Mouse (Mus musculus): ENCODE measurements around the gene Txk. TPM values are rescaled to one million over a fixed set of nuclear protein-coding genes. Genes with fewer than 3 reads are reported as not detected.
A peak's percentile ranks its signal among the peaks of the same experiment; 100 is the strongest.

Txk gene
- polyA plus RNA-seq, 1 experiment from 2014 or later = not detected

GRCm38 (mm10) chr5:72665281-72665680 lies 87.3 kb downstream of the Txk start:
- H3K27ac ChIP-seq (ENCODE audit: low read depth, low read length) = no peak overlapping the region
- H3K9me3 ChIP-seq (ENCODE audit: control insufficient read depth, low read length) = no peaks in the 10 kb centered on the region
- DNase-seq (ENCODE audit: low spot score, missing footprints) (peak; percentile 93), ATAC-seq (ENCODE audit: low FRiP score) (no peak)
- no peak overlapping the region for H3K9ac ChIP-seq (ENCODE audit: low read length)
- H3K4me3 ChIP-seq (ENCODE audit: low read depth, low read length) = no peak overlapping the region
- no peaks in the 10 kb centered on the region for H3K27me3 ChIP-seq (ENCODE audit: control insufficient read depth, insufficient read depth, low read length)
- H3K4me2 ChIP-seq = no peak overlapping the region
- no peaks in the 10 kb centered on the region for H3K36me3 ChIP-seq (ENCODE audit: control insufficient read depth, insufficient read depth, low read length)
- no peaks in the 10 kb centered on the region for H3K4me1 ChIP-seq (ENCODE audit: control insufficient read depth, insufficient read depth, low read length)
- WGBS = 25% methylated on average over 5 of the region's 5 CpGs

GRCm38 (mm10) chr5:72664854-72665253 lies 87.7 kb downstream of the Txk start:
- Histone ChIP-seq H3K9ac (ENCODE audit: low read length) (no peak overlapping the region), H3K4me3 (ENCODE audit: low read depth, low read length) (no peak overlapping the region), H3K27ac (ENCODE audit: low read depth, low read length) (no peak overlapping the region), H3K9me3 (ENCODE audit: control insufficient read depth, low read length) (no peaks in the 10 kb centered on the region), H3K27me3 (ENCODE audit: control insufficient read depth, insufficient read depth, low read length) (no peaks in the 10 kb centered on the region), H3K36me3 (ENCODE audit: control insufficient read depth, insufficient read depth, low read length) (no peaks in the 10 kb centered on the region), H3K4me2 (no peak overlapping the region), H3K4me1 (ENCODE audit: control insufficient read depth, insufficient read depth, low read length) (no peaks in the 10 kb centered on the region)
- ATAC-seq (ENCODE audit: low FRiP score) = no peak
- DNase-seq (ENCODE audit: low spot score, missing footprints) = no peak
- 51% methylated on average over 3 of the region's 3 CpGs for WGBS

- no peak overlapping the region for H3K9ac ChIP-seq (ENCODE audit: low read length)
- no peaks in the 10 kb centered on the region for H3K4me1 ChIP-seq (ENCODE audit: control insufficient read depth, insufficient read depth, low read length)
- no peaks in the 10 kb centered on the region for H3K27me3 ChIP-seq (ENCODE audit: control insufficient read depth, insufficient read depth, low read length)
- ATAC-seq (ENCODE audit: low FRiP score) (no peak), DNase-seq (ENCODE audit: low spot score, missing footprints) (no peak)
- WGBS = 92% methylated on average over 5 of the region's 5 CpGs
- no peak overlapping the region for H3K4me3 ChIP-seq (ENCODE audit: low read depth, low read length)
- no peak overlapping the region for H3K4me2 ChIP-seq
- H3K27ac ChIP-seq (ENCODE audit: low read depth, low read length) = no peak overlapping the region
- H3K9me3 ChIP-seq (ENCODE audit: control insufficient read depth, low read length) = no peaks in the 10 kb centered on the region
- H3K36me3 ChIP-seq (ENCODE audit: control insufficient read depth, insufficient read depth, low read length) = no peaks in the 10 kb centered on the region
Measured at GRCm38 (mm10) chr5:72664126-72664525, 88.5 kb downstream of the Txk start.

GRCm38 (mm10) chr5:72661051-72661781 lies 91.4 kb downstream of the Txk start:
- H3K27me3 ChIP-seq (ENCODE audit: control insufficient read depth, insufficient read depth, low read length) = no peaks in the 10 kb centered on the region
- no peak overlapping the region for H3K4me3 ChIP-seq (ENCODE audit: low read depth, low read length)
- no peak for ATAC-seq (ENCODE audit: low FRiP score)
- no peaks in the 10 kb centered on the region for H3K36me3 ChIP-seq (ENCODE audit: control insufficient read depth, insufficient read depth, low read length)
- WGBS = 89% methylated on average over 6 of the region's 6 CpGs
- DNase-seq (ENCODE audit: low spot score, missing footprints) = no peak
- H3K9ac ChIP-seq (ENCODE audit: low read length) = no peak overlapping the region
- no peak overlapping the region for H3K4me2 ChIP-seq
- H3K27ac ChIP-seq (ENCODE audit: low read depth, low read length) = no peak overlapping the region
- H3K9me3 ChIP-seq (ENCODE audit: control insufficient read depth, low read length) = no peaks in the 10 kb centered on the region
- H3K4me1 ChIP-seq (ENCODE audit: control insufficient read depth, insufficient read depth, low read length) = no peaks in the 10 kb centered on the region

- ATAC-seq (ENCODE audit: low FRiP score) (no peak), DNase-seq (ENCODE audit: low spot score, missing footprints) (no peak)
- WGBS = 90% methylated on average over 13 of the region's 13 CpGs
- H3K4me2 ChIP-seq = no peak overlapping the region
- no peak overlapping the region for H3K9ac ChIP-seq (ENCODE audit: low read length)
- H3K9me3 ChIP-seq (ENCODE audit: control insufficient read depth, low read length) = no peaks in the 10 kb centered on the region
- H3K36me3 ChIP-seq (ENCODE audit: control insufficient read depth, insufficient read depth, low read length) = no peaks in the 10 kb centered on the region
- H3K27ac ChIP-seq (ENCODE audit: low read depth, low read length) = no peak overlapping the region
- H3K4me3 ChIP-seq (ENCODE audit: low read depth, low read length) = no peak overlapping the region
- H3K27me3 ChIP-seq (ENCODE audit: control insufficient read depth, insufficient read depth, low read length) = no peaks in the 10 kb centered on the region
- no peaks in the 10 kb centered on the region for H3K4me1 ChIP-seq (ENCODE audit: control insufficient read depth, insufficient read depth, low read length)
Measured at GRCm38 (mm10) chr5:72658375-72658774, 94.2 kb downstream of the Txk start.

- no peak for ATAC-seq (ENCODE audit: low FRiP score)
- no peaks in the 10 kb centered on the region for H3K27me3 ChIP-seq (ENCODE audit: control insufficient read depth, insufficient read depth, low read length)
- no peak for DNase-seq (ENCODE audit: low spot score, missing footprints)
- no peaks in the 10 kb centered on the region for H3K4me1 ChIP-seq (ENCODE audit: control insufficient read depth, insufficient read depth, low read length)
- H3K9me3 ChIP-seq (ENCODE audit: control insufficient read depth, low read length) = no peaks in the 10 kb centered on the region
- no peak overlapping the region for H3K9ac ChIP-seq (ENCODE audit: low read length)
- WGBS = 74% methylated on average over 7 of the region's 7 CpGs
- no peak overlapping the region for H3K4me2 ChIP-seq
- no peak overlapping the region for H3K4me3 ChIP-seq (ENCODE audit: low read depth, low read length)
- no peak overlapping the region for H3K27ac ChIP-seq (ENCODE audit: low read depth, low read length)
- no peaks in the 10 kb centered on the region for H3K36me3 ChIP-seq (ENCODE audit: control insufficient read depth, insufficient read depth, low read length)
Measured at GRCm38 (mm10) chr5:72656270-72656791, 96.2 kb downstream of the Txk start.

GRCm38 (mm10) chr5:72653068-72653674 lies 99.4 kb downstream of the Txk start:
- Histone ChIP-seq H3K27ac (ENCODE audit: low read depth, low read length) (no peak overlapping the region), H3K36me3 (ENCODE audit: control insufficient read depth, insufficient read depth, low read length) (no peaks in the 10 kb centered on the region), H3K4me2 (no peak overlapping the region), H3K4me3 (ENCODE audit: low read depth, low read length) (no peak overlapping the region), H3K9ac (ENCODE audit: low read length) (no peak overlapping the region), H3K27me3 (ENCODE audit: control insufficient read depth, insufficient read depth, low read length) (peaks cover 10% of the 10 kb centered on the region), H3K9me3 (ENCODE audit: control insufficient read depth, low read length) (no peaks in the 10 kb centered on the region), H3K4me1 (ENCODE audit: control insufficient read depth, insufficient read depth, low read length) (no peaks in the 10 kb centered on the region; the same call in 1 of the 2 replicates)
- DNase-seq (ENCODE audit: low spot score, missing footprints) (peak; percentile 77), ATAC-seq (ENCODE audit: low FRiP score) (peak; percentile 44; the same call in 1 of the 2 replicates)
- WGBS = 72% methylated on average over 10 of the region's 10 CpGs

GRCm38 (mm10) chr5:72648987-72649735 lies 103.4 kb downstream of the Txk start:
- peaks cover 19% of the 10 kb centered on the region for H3K27me3 ChIP-seq (ENCODE audit: control insufficient read depth, insufficient read depth, low read length)

More at GRCm38 (mm10) chr5:72648987-72649735, 103.4 kb downstream of the Txk start:
- Histone ChIP-seq H3K27ac (ENCODE audit: low read depth, low read length) (no peak overlapping the region), H3K9me3 (ENCODE audit: control insufficient read depth, low read length) (no peaks in the 10 kb centered on the region), H3K4me3 (ENCODE audit: low read depth, low read length) (no peak overlapping the region), H3K9ac (ENCODE audit: low read length) (no peak overlapping the region), H3K4me1 (ENCODE audit: control insufficient read depth, insufficient read depth, low read length) (no peaks in the 10 kb centered on the region; the same call in 1 of the 2 replicates), H3K36me3 (ENCODE audit: control insufficient read depth, insufficient read depth, low read length) (no peaks in the 10 kb centered on the region), H3K4me2 (no peak overlapping the region)
- ATAC-seq (ENCODE audit: low FRiP score) (no peak), DNase-seq (ENCODE audit: low spot score, missing footprints) (peak; percentile 66)
- 91% methylated on average over 9 of the region's 9 CpGs for WGBS
